29 mouse cellular contexts compared by ENCODE assay signal in genomic region chr4:139048518-139048917, GRCm38 (mm10). TPM values are rescaled to one million over a fixed set of nuclear protein-coding genes. Genes with fewer than 3 reads are reported as not detected.
A peak's percentile ranks its signal among the peaks of the same experiment; 100 is the strongest.
DNase-seq lines count a peak whose midpoint lies in the region; ATAC-seq and TF ChIP-seq lines count a peak whose summit lies in the region.
"Had no signal": no experiment of that assay in that cellular context is flagged by ENCODE, and none has a peak within 500 bp of the region (broad histone marks: within the 10 kb centered on the region; RNA-seq: fewer than 3 reads in every experiment).

No protein-coding gene starts in this region.

- no peak for DNase-seq in frontal cortex, postnatal 25 days (ENCODE audit: low spot score in 2 of 2)
- peak; percentile 64 for DNase-seq in left cerebral cortex, adult 11 months (ENCODE audit: low spot score)
- DNase-seq in left cerebral cortex, adult 8-10 months (ENCODE audit: low spot score in 2 of 2): no peak
- peak; percentile 77 for DNase-seq in right cerebral cortex, adult 18-20 months
- no peak for DNase-seq in right cerebral cortex, postnatal 14 days
- peak; percentile 35 for DNase-seq in brain, embryonic 14.5 days (ENCODE audit: low read depth)
- DNase-seq in adrenal gland, postnatal 36 days: no peak
- DNase-seq: adrenal gland, postnatal 10 days; B cell, adult 2 months; cerebellum, adult 11 months; cerebellum, adult 8-10 months; cerebellum, postnatal 10 days; cerebellum, postnatal 36 days; embryo, embryonic 11 days; gastrocnemius, postnatal 25 days; heart, adult 18-20 months; heart, postnatal 10 days; heart, postnatal 36 days had no signal

- TF ChIP-seq CTCF in brain, embryonic 14.5 days (IDR thresholded peaks at IDR 0.05; ENCODE audit: borderline replicate concordance, extremely low read depth, insufficient read depth, insufficient read length): no peak

- no peak for TF ChIP-seq POLR2A in brain, embryonic 14.5 days (IDR thresholded peaks at IDR 0.05; ENCODE audit: borderline replicate concordance, extremely low read depth, insufficient read depth, insufficient read length, poor library complexity, severe bottlenecking)

- peak; percentile 45; the same call in 1 of the 2 replicates for ATAC-seq in frontal cortex, adult (ENCODE audit: low TSS enrichment)
- ATAC-seq: forebrain, embryonic 13.5 days; forebrain, embryonic 16.5 days; intestine, postnatal 0 days; Patski had no signal

RNA-seq across cellular contexts. Expression of gene Htr6, which starts 26.9 kb away (rescaled TPM):
- total RNA-seq in left cerebral cortex, adult 8-10 months (2022): 1 to 10 TPM; 6.2 to 8.0 (median 7.4) TPM
- 1.8 and 2.0 TPM in 2 replicates for polyA plus RNA-seq in brain, embryonic 14.5 days (2012; rRNA removed)
- under 1 TPM; 0.16 to 0.23 TPM for total RNA-seq in adrenal gland, postnatal 36 days (2021)
- total RNA-seq: CH12.LX; G1E; gastrocnemius, adult 8-10 months; gastrocnemius, postnatal 25 days; heart, adult 18-20 months; heart, postnatal 10 days; heart, postnatal 36 days had no signal
- polyA plus RNA-seq: erythroblast, embryonic 14.5 days; G1E; heart, embryonic 12.5 days; heart, embryonic 15.5 days; intestine, postnatal 0 days had no signal

RNA-seq across cellular contexts. Expression of gene Nbl1, which starts 44.3 kb away (rescaled TPM):
- total RNA-seq in left cerebral cortex, adult 8-10 months (2022): 10 to 100 TPM; 52.1 to 64.5 (median 55.5) TPM
- 33.8 and 35.8 TPM in 2 replicates for polyA plus RNA-seq in brain, embryonic 14.5 days (2012; rRNA removed)
- 10 to 100 TPM; 43.2 to 45.0 TPM for total RNA-seq in adrenal gland, postnatal 36 days (2021)

Comparison
In these comparisons a context has a peak if more than half of its experiments do, and no peak if none do; other contexts are left out.
1. DNase-seq: peak in left cerebral cortex, adult 11 months (single experiment), right cerebral cortex, adult 18-20 months (single experiment) and brain, embryonic 14.5 days (single experiment); none in frontal cortex, postnatal 25 days (0 of 2), left cerebral cortex, adult 8-10 months (0 of 2), right cerebral cortex, postnatal 14 days (single experiment) and adrenal gland, postnatal 36 days (0 of 2).
2. RNA of gene Htr6, which starts 26.9 kb away (total RNA-seq): 6.2 to 8.0 TPM in left cerebral cortex, adult 8-10 months; 0.16 to 0.23 TPM in adrenal gland, postnatal 36 days; every median in the first group is over 4 times any median in the second.